Mouse (Mus musculus) CD4-positive, CD25-positive, alpha-beta regulatory T cell, adult 4 months (primary cell): Measurements from ENCODE around the gene N4bp2l2. TPM values are rescaled to one million over a fixed set of nuclear protein-coding genes. Genes with fewer than 3 reads are reported as not detected.
A peak's percentile ranks its signal among the peaks of the same experiment; 100 is the strongest.
"Not testable (repeated sequence)": the region's sequence is repeated elsewhere in the genome, so short reads cannot be mapped to it uniquely, and the experiment has no call there.

Source experiments
- ATAC-seq: one replicate; pipeline ENCODE4 v1.8.0; 2017
- polyA plus RNA-seq, 2 experiments: library from polyadenylated mRNA; unstranded; fragments of 100-300 nt; shearing (Covaris generic); gene quantifications; one replicate each; pipeline ENCODE4 v1.2.1; 2017

Gene N4bp2l2
- 10 to 100 TPM; 54.8 to 84.0 TPM for polyA plus RNA-seq

DNA sequence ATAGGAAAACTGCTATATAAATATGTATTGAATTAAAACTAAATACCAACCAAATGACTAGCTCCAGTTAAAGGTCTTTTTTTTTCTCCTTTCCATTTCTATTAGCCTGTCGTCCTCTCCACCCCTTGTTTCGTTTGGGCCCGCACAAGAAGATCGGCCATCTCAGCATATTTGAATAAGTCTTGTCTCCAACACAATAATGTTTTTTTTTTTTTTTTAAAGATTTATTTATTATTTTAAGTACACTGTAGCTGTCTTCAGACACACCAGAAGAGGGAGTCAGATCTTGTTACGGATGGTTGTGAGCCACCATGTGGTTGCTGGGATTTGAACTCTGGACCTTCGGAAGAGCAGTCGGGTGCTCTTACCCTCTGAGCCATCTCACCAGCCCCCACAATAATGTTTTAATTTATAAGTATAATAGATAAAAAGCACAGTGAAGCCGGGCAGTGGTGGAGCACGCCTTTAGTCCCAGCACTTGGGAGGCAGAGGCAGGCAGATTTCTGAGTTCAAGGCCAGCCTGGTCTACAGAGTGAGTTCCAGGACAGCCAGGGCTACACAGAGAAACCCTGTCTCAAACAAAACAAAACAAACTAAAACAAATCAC lies at the start of gene N4bp2l2:
TSS of gene N4bp2l2 (minus strand) at position 51 of the 607 bp plus-strand sequence.
- not testable (repeated sequence) for ATAC-seq

DNA sequence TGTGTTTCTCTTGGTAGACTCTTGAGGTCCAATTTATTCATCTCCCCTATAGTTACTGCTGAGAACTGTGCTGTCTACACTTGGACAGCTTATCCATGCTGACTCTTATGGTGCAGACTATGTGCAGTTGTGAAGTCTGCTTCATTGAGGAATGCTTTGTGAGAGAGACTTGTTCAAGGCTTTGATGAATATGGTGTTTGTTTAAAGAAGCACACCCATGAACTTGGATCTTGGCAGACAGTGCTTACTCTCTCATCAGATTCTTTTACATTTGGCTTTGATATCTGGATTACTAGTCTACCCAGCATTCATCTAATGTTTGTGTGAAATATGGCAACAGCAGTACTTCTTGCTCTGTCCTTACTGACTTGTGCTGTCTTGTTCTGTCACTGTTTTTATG lies 47.4 kb upstream of the N4bp2l2 start:
- no peak for ATAC-seq

DNA sequence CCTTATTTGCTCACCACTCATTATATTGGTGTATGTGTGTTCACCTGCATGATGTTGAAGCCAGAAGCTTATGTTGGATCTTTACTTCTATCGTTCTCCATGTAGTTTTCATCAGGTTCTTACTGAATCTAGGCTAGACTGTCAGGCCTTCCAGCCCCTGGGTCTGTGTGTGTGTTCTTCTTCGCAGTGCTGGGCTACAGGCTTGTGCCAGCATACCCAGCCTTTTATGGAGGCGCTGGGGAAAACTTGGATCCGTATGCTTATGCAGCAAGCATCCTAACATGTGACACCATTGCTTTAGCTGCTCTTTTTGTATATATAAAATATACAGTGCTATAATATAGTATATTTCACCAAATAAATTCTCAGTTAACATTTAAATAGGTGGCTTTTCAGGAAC lies 45.5 kb upstream of the N4bp2l2 start:
- ATAC-seq, result no peak

DNA sequence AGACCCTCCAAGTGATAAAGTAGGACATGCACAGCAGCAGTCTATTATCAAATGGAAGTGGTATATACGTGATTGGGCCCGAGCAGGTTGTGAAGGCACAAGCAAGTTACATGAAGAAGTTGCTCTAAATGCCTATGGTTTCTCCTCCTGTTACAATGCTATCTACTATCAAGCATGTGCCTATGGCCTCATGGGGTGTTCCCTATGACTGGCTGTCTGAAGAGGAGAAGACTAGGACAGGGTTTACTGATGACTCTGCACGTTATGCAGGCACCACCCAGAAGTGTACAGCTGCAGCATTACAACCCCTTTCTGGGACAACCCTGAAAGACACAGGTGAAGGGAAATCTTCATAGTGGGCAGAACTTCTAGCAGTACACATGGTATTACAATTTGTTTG lies 41.2 kb upstream of the N4bp2l2 start:
- not testable (repeated sequence) for ATAC-seq

DNA sequence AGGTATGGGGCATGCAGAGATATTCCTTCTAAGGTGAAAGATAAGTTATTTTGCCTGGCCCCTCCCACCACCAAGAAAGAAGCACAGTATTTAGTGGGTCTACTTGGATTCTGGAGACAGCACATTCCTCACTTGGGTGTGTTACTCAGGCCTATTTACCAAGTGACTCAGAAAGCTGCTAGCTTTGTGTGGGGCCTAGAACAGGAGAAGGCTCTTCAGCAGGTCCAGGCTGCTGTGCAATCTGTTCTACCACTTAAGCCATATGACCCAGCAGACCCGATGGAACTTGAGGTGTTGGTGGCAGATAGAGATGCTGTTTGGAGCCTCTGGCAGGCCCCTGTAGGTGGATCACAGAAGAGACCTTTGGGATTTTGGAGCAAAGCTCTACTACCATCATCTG lies 40.7 kb upstream of the N4bp2l2 start:
- not testable (repeated sequence) for ATAC-seq

DNA sequence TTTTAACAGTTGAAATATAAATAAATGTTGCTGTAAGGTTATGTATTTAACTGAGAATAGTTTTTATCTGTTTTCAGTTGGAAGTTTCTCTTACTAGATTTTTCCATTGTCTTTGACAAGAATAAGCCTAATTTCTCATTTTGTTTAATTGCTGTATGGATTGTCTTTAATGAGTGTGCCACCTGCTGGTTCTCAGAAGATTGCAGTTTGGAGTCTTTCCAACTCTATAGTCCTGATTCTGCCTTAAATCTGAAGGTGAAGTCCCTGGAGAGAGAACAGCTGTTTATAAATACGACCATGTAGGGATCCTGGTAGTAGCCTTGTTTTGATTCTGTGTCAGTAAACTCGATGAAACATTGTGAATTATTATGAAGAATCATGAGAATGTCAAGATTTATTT lies 36.7 kb upstream of the N4bp2l2 start:
- peak; percentile 84 for ATAC-seq

DNA sequence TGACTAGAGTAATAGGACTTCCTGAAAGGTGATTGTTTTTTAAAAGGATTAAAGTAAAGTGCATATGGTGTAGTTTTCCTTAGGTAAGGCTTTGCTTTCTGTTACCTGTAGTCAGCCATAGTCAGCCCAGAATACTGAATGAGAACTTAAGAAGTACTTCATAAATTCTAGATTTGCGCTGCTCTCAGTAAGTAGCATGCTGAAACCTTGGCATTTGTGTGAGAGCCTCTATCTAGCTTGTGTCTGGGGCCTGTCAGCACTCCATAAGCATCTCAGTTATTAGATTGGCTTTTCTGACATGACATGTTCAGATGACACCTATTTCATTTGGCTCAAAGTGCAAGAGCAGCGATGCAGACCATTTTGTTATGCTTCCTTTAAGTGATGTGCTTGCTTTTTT lies 27.3 kb upstream of the N4bp2l2 start:
- ATAC-seq, result no peak

DNA sequence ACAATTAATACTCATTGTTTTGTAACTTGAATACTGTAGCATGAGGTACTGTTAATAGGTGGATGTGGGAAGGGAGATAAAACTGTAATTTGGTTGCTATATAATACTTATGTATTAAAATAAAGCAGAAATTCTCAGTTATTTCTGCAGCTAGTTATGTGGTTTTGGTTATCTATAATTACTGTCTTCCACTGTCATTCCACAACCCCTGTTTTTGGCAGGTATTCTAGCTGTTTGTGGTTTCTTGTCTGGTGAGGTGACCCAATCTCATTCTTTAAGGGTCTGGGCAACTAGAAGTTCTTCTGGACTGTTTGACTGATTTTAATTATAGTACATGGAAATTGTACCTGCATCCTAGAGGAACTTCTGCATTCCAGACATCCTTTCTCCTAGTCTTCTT lies 24.7 kb upstream of the N4bp2l2 start:
- no peak for ATAC-seq

DNA sequence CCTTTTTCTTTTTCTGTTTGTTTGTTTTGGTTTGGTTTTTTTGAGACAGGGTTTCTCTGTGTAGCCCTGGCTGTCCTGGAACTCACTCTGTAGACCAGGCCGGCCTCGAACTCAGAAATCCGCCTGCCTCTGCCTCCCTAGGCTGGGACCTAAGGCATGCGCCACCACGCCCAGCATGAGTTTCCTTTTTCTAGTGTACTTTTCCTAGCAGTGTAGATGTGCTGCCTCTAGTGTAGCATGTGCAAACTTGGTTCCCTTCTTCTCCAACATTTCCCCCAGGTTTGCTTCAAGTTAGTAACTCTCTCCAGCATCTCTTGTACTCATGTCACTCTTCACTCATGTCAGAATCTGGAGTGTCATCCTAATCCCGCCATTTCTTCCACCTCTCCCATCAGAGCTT lies 16.9 kb upstream of the N4bp2l2 start:
- not testable (repeated sequence) for ATAC-seq

DNA sequence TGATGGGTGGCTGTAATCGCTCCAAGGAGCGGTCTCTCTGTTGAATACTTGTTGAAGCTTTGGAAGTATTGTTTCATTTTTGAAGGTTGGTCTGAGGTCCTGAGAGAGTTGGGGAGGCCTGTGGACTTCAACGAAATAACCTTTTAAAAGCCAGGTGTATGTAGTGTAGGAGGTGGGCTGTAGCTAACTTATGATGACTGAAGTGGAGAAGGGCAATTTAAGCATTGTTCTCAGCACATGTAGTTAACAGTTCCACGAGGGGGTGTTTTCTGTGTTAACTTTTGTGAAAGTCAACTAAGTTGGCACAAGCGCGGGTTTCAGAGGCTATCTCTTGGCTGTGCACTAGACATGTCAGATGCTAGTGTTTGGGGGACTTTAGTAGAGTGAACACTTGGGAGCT lies 8.9 kb upstream of the N4bp2l2 start:
- no peak for ATAC-seq

DNA sequence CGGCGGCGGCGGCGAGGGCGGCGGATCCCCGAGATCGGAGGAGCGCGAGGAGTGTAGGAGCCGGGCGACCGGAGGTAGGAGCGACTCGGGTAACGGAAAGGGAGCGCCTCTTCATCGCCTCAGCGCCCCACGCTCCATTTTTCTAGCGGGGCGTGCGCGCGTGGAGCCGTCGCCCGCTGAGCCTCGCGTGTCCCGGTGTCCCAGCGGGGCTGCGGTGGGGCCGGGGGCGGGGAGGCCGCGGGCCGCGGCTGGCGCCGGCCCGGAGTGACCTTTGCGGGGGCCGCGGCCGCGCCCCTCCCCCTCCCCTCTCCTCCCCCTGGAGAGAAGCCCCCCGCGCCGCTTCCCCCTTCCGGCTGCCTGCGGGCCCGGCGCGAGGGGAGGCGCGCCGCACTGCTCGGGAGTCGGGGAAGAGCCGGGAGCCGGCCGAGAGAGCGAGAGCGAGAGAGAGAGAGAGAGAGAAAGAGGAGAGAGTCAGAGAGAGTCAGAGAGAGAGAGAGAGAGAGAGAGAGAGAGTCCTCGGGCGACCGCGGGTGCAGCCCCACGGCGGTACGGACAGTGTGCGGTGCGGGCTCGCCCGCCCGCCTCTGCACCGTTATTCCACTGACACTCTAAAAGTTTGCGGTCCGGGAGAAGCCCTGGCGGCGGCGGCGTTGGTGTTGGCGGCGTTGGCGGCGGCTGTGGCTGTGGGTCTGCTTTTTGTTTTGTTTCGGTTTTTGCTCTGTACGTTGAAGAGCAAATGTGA lies 8.1 kb upstream of the N4bp2l2 start:
- peak; percentile 12 for ATAC-seq

DNA sequence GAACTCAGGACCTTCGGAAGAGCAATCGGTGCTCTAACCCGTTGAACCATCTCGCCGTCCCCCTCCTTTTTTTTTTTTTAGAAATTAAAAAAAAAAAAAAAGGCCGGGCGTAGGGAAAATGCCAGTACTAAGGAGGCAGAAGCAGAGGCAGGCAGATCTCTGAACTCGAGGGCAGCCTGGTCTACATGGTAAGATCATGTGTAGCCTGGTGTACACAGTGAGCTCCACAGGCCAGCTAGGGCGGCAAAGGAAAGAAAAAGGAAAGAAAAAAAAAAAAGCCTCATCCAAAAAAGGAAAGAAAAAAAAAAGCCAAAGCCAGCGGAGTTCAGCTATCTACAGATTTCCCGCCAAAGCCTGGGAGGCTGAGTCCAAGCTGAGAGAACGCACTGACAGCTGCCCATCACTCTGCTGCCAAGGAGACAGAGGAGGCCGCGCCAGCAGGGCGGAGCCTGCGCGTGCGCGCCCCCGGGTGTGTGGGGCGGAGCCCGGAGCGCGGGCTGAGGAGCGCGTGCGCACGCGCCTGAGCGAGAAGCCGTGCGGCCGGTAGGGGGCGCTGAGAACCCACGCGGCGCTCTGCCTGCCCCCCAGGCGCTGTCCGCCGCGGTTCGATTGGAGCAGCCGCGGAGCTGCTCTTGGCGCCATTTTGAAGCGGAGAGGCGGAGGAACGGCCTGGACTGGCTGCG lies 7.3 kb upstream of the N4bp2l2 start, which contains the start of gene Pds5b:
TSS of gene Pds5b (plus strand) at position 587 of the 683 bp plus-strand sequence.
- peak; percentile 90 for ATAC-seq

DNA sequence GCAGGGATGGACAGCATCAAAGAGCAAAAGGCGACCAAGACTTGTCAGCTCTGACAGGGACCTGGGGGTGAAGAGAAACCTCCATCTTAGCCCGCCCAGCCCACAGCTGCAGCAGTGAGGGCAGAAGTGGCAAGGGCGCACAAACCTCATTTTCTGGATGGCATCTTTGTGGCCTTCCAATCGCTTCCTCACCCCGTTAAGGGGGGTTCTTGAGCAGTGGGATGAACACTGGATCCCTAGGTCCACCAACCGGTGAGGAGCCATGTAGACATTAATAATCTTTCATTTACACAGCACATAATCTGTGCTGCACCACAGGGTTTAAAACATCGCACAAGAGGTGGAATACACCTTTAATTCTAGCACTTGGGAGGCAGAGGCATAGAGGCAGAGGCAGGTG lies 6.4 kb upstream of the N4bp2l2 start:
- ATAC-seq, result no peak

DNA sequence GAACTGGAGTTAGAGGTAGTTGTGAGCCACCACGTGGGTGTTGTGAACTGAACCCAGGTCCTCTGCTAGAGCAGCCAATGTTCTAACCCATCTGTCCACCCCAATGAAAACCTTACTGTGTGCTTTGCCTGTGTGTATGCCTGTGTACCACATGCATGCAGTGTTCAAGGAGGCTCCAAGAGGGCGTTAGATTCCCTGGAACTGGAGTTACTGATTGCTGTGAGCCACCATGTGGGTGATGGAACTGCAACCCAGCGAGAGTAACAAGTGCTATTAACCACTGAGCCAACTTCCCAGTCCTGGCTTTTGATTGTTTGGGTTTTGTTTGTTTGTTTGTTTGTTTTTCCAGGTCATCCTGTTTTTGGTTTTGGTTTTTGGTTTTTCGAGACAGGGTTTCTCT lies 2.7 kb upstream of the N4bp2l2 start:
- no peak for ATAC-seq

DNA sequence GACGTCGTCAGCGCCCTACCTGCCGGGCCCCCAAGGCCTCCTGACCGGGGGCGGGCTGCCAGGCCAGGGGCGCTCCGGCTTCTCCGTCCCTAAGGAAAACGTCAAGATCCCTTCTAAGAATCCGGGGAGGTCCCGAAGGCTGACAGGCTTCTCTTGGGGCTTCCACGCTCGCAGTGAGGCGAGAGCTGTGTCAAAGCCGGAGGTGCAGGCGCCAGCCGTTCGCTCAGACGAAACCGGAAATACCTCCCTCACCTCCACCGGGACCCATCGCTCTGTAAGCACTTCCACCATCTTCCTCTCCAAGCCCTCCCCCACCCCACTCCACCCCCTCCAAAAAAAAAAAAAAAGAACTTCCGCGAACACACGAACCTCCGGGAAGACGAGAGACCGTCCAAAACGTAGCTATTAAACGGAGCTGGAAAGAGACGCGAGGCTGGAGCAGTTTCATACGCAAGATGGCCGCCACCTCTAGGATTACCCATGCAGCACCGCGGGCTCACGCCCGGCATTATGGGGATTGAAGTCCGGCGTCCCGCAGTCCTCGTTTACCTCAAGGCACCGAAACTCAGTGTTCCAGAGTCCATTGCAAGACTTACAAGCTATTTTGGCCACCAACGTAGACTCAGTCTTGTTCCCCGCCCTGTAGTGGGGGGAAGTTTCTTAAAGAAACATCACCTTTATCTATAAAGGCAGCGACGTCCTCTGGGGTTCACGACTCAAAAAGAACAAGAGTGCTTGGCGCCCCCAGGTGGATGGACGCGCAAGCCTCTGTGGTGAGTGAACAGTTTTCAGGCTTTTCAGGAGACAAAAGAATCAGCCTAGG lies 640 bp downstream of the N4bp2l2 start:
- ATAC-seq, result peak; percentile 95

DNA sequence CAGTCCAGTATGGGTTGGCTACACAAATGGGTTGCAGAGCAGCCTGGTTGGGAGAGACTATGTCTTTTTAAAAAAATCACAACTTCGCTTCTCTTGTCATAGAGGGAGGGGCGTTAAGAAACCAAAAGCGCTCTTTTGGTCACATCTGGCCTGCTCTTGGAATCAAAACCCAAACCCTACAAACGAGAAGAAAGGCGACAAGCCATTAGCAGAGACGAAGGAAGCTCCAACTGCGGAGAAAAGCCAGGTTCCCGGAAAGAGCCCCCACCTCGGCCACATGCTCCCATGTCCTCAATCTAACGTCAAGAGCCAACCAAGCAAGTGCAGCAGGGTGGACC lies 1.2 kb downstream of the N4bp2l2 start:
- no peak for ATAC-seq

DNA sequence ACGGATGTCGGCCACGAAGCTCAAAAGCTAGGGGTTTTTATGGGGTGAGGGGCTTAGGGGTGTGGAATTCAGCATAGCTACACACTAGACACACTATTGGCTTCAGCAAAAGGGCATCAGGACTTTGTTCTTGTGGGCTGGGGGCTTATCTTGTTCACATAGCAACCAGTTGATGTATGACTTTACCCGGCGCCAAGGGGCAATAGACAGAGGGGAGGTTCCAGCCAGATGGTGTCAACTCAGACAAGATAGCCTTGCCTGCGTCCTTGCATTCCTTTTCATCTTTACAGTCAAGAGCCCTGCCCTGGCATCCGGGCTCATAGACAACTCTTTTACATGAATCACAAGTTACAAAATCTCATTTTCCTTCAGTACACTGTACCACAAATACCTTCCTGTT lies 2.1 kb downstream of the N4bp2l2 start:
- ATAC-seq, result not testable (repeated sequence)

DNA sequence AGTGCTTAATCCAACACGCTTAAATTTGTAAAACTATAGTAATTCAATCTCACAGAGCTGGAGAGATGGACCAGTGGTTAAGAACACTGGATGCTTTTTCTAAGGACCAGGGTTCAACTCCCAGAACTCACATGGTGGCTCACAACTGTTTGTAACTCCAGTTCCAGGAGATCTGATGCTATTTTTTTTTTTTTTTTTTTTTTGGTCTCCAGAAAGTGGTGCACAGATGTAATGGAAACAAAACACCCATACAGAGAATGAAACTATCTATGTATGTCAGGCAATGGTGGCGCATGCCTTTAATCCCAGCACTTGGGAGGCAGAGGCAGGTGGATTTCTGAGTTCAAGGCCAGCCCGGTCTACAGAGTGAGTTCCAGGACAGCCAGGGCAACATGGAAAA lies 5.7 kb downstream of the N4bp2l2 start:
- not testable (repeated sequence) for ATAC-seq

DNA sequence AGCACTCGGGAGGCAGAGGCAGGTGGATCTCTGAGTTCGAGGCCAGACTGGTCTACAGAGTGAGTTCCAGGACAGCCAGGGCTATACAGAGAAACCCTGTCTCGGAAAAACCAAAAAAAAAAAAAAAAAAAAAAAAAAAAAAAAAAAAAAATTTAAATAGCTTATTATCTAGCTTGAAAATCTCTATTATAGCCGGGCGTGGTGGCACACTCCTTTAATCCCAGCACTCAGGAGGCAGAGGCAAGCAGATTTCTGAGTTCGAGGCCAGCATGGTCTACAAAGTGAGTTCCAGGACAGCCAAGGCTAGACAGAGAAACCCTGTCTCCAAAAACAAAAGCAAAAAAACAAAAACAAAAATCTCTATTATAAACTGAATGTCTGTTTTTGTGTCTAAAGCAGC lies 6.6 kb downstream of the N4bp2l2 start:
- not testable (repeated sequence) for ATAC-seq

DNA sequence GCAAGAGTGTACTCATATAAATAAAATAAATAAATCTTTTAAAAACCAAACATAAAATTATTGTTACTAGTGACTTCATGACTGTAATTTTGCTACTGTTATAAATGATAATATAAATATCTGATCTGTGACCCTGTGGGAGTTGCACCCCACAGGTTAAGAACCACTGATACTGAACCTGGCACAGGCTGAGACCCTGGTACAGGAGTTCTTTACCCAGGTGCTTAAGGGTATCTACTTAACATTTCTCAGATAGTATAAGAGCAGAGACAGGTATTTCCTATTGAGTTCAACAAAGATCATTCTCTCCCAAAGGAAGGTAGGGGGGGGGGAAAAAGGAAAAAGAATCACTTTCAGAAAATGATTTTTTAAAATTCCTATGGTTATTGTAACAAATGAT lies 11.4 kb downstream of the N4bp2l2 start:
- no peak for ATAC-seq

DNA sequence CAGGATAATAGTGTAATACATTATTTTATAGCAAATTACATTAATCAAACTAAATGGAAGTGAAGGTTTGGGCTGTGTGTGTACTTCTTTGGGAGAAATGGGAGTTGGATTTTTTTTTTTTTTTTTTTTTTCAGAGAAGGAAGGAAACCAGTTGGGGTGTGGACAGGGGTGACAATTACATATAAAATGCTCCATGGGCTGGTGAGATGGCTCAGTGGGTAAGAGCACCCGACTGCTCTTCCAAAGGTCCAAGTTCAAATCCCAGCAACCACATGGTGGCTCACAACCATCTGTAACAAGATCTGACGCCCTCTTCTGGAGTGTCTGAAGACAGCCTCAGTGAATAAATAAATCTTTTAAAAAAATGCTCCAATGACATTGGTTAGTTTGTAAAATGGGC lies 13.4 kb downstream of the N4bp2l2 start:
- no peak for ATAC-seq

DNA sequence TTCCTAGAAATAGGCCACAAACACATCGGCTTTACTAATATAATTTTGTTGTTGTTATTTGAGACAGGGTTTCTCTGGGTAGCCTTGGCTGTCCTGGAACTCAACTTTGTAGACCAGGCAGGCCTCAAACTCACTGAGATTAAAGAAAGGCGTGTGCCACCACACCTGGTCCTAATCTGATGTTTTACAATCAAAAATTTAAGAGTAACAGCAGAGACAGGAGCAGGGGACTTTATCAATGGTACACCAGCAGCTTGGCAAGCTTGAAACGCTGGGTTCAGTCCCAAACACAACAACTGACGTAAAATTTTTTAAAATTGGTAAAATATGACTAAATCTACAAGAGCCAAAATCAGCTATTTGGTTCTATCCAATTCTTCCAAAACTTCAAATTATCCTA lies 21.1 kb downstream of the N4bp2l2 start:
- ATAC-seq, result no peak

DNA sequence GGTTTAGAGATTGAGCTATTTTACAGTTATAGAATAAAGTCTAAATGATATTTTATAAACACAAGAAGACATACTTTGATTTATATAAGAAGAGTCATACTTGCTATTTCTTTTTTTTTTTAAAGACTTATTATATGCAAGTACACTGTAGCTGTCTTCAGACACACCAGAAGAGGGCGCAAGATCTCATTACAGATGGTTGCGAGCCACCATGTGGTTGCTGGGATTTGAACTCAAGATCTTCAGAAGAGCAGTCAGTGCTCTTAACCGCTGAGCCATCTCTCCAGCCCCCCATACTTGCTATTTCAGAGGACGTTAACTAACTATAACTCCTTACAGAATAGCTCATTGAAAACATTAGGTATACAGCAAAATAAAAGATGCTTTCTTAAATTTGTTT lies 22.6 kb downstream of the N4bp2l2 start:
- not testable (repeated sequence) for ATAC-seq
